Mouse (Mus musculus) MEL (cell line): ENCODE results near the gene Myl7. TPM values are rescaled to one million over a fixed set of nuclear protein-coding genes. Genes with fewer than 3 reads are reported as not detected.
"Not testable (repeated sequence)": the region's sequence is repeated elsewhere in the genome, so short reads cannot be mapped to it uniquely, and the experiment has no call there.

ENCODE experiments used
- DNase-seq: peaks from one replicate; pipeline ENCODE4 v3.0.0; 2011; ENCODE audit warnings: low read depth, low spot score
- H3K27ac ChIP-seq: 2 replicates; pipeline ENCODE4 v1.5.1; 2012; ENCODE audit warnings: low read depth, mild to moderate bottlenecking, control low read depth, low read length, moderate library complexity; ENCODE audit not compliant: control insufficient read depth
- H3K27me3 ChIP-seq, 2 experiments: fragments of 150-350 bp in 1 of 2; sonication (generic) in 1 of 2; 2 replicates each; pipeline ENCODE4 v1.6.1; 2012; ENCODE audit warnings: low read length in 2 of 2, mild to moderate bottlenecking in 2 of 2, improper control_type of control experiment in 1 of 2, moderate library complexity in 1 of 2; ENCODE audit not compliant: insufficient read depth in 2 of 2, control insufficient read depth in 1 of 2
- H3K36me3 ChIP-seq, 2 experiments: 2 replicates each; pipeline ENCODE4 v1.6.1; 2012 to 2014; ENCODE audit warnings: low read length in 2 of 2, improper control_type of control experiment in 1 of 2, inconsistent platforms in 1 of 2, mild to moderate bottlenecking in 1 of 2; ENCODE audit not compliant: insufficient read depth in 2 of 2, control insufficient read depth in 1 of 2
- H3K4me1 ChIP-seq, 2 experiments: fragments of 150-350 bp in 1 of 2; sonication (generic) in 1 of 2; 2 replicates each; pipeline ENCODE4 v1.6.1; 2012; ENCODE audit warnings: low read length in 2 of 2, improper control_type of control experiment in 1 of 2, mild to moderate bottlenecking in 1 of 2; ENCODE audit not compliant: insufficient read depth in 2 of 2, control insufficient read depth in 1 of 2
- H3K4me3 ChIP-seq, 2 experiments: fragments of 150-350 bp in 1 of 2; sonication (generic) in 1 of 2; 2 replicates each; pipeline ENCODE4 v1.5.1; 2012; ENCODE audit warnings: low read depth in 2 of 2, low read length in 2 of 2, mild to moderate bottlenecking in 2 of 2, moderate library complexity in 2 of 2, control low read depth in 1 of 2, improper control_type of control experiment in 1 of 2; ENCODE audit not compliant: control insufficient read depth in 1 of 2, insufficient read depth in 1 of 2
- H3K79me2 ChIP-seq: 2 replicates; pipeline ENCODE4 v1.6.1; 2012; ENCODE audit warnings: mild to moderate bottlenecking, low read length, moderate library complexity; ENCODE audit not compliant: control insufficient read depth, poor library complexity, insufficient read depth
- H3K9ac ChIP-seq: 2 replicates; pipeline ENCODE4 v1.6.1; 2012; ENCODE audit warnings: low read depth, mild to moderate bottlenecking, control low read depth, low read length, moderate library complexity; ENCODE audit not compliant: control insufficient read depth, poor library complexity, severe bottlenecking
- H3K9me3 ChIP-seq: fragments of 150-350 bp; sonication (generic); replicated peaks from 2 replicates; pipeline ENCODE4 v1.6.1; 2012; ENCODE audit warnings: mild to moderate bottlenecking, low read length, improper control_type of control experiment, moderate library complexity; ENCODE audit not compliant: insufficient read depth
- CTCF ChIP-seq, 3 experiments: IDR thresholded peaks in 2 of 3; conservative IDR thresholded peaks in 1 of 3; 2 replicates each; pipeline ENCODE4 v1.5.1; 2011 to 2012; ENCODE audit warnings: low read length in 3 of 3, low read depth in 2 of 3, mild to moderate bottlenecking in 2 of 3, improper control_type of control experiment in 1 of 3, inconsistent platforms in 1 of 3, mixed read lengths in 1 of 3, moderate library complexity in 1 of 3; ENCODE audit not compliant: control insufficient read depth in 1 of 3, insufficient read depth in 1 of 3, poor library complexity in 1 of 3, severe bottlenecking in 1 of 3
- EP300 ChIP-seq, 2 experiments: IDR thresholded peaks; 2 replicates each; pipeline ENCODE4 v1.6.1; 2011; ENCODE audit warnings: improper control_type of control experiment in 2 of 2, low read length in 2 of 2, low read depth in 1 of 2, mild to moderate bottlenecking in 1 of 2
- MAZ ChIP-seq: IDR thresholded peaks from 2 replicates; pipeline ENCODE4 v1.6.1; 2012; ENCODE audit warnings: low read depth, mild to moderate bottlenecking, inconsistent platforms, low read length, improper control_type of control experiment
- MXI1 ChIP-seq: IDR thresholded peaks from 2 replicates; pipeline ENCODE4 v1.6.1; 2011; ENCODE audit warnings: mild to moderate bottlenecking, low read depth, low read length, improper control_type of control experiment
- MYC ChIP-seq: IDR thresholded peaks from 2 replicates; pipeline ENCODE4 v1.6.1; 2011; ENCODE audit warnings: low read depth, mild to moderate bottlenecking, low read length, improper control_type of control experiment, moderate library complexity
- POLR2AphosphoS2 ChIP-seq: IDR thresholded peaks from 2 replicates; pipeline ENCODE4 v1.6.1; 2011; ENCODE audit warnings: low read length, improper control_type of control experiment
- POLR2AphosphoS5 ChIP-seq: IDR thresholded peaks from 2 replicates; pipeline ENCODE4 v1.6.1; 2012; ENCODE audit warnings: low read depth, borderline replicate concordance, mild to moderate bottlenecking, inconsistent platforms, low read length, moderate library complexity, mixed read lengths
- RAD21 ChIP-seq: IDR thresholded peaks from 2 replicates; pipeline ENCODE4 v1.6.1; 2011; ENCODE audit warnings: mild to moderate bottlenecking, low read depth, low read length, improper control_type of control experiment
- SMC3 ChIP-seq: IDR thresholded peaks from 2 replicates; pipeline ENCODE4 v1.6.1; 2011; ENCODE audit warnings: low read depth, low read length, improper control_type of control experiment
- USF1 ChIP-seq: IDR thresholded peaks from 2 replicates; pipeline ENCODE4 v1.6.1; 2014; ENCODE audit warnings: low read depth, mild to moderate bottlenecking, inconsistent platforms, low read length, improper control_type of control experiment, moderate library complexity
- USF2 ChIP-seq, 2 experiments: IDR thresholded peaks; 2 replicates each; pipeline ENCODE4 v1.6.1; 2011 to 2012; ENCODE audit warnings: improper control_type of control experiment in 2 of 2, low read length in 2 of 2, borderline replicate concordance in 1 of 2, inconsistent platforms in 1 of 2, low read depth in 1 of 2, mild to moderate bottlenecking in 1 of 2; ENCODE audit not compliant: insufficient read depth in 1 of 2
- ZC3H11A ChIP-seq: IDR thresholded peaks from 2 replicates; pipeline ENCODE4 v1.6.1; 2012; ENCODE audit warnings: low read depth, mild to moderate bottlenecking, inconsistent platforms, low read length, improper control_type of control experiment
- ZMIZ1 ChIP-seq: IDR thresholded peaks from 2 replicates; pipeline ENCODE4 v1.6.1; 2012; ENCODE audit warnings: low read depth, mild to moderate bottlenecking, inconsistent platforms, low read length, improper control_type of control experiment, moderate library complexity
- ZNF384 ChIP-seq: IDR thresholded peaks from 2 replicates; pipeline ENCODE4 v1.6.1; 2012; ENCODE audit warnings: low read depth, mild to moderate bottlenecking, inconsistent platforms, low read length, improper control_type of control experiment
- polyA plus RNA-seq, 2 experiments: library from polyadenylated mRNA; stranded (reverse) in 1 of 2; unstranded in 1 of 2; fragments of >175 nt in 1 of 2; fragments of >200 nt in 1 of 2; gene quantifications; 2 replicates each; pipeline versions ENCODE4 v1.2.1 to v1.2.4; 2012; ENCODE audit warnings: low replicate concordance in 2 of 2, low read depth in 1 of 2; ENCODE audit not compliant: insufficient read length in 2 of 2, insufficient read depth in 1 of 2, missing spikeins in 1 of 2
- total RNA-seq: library from RNA; depleted of rRNA; stranded (reverse); fragments of 300-350 nt; gene quantifications from 2 replicates; pipeline ENCODE4 v1.2.3, GENCODE M21; 2012

Myl7 gene
- total and polyA plus RNA-seq, 3 experiments = not detected

DNA sequence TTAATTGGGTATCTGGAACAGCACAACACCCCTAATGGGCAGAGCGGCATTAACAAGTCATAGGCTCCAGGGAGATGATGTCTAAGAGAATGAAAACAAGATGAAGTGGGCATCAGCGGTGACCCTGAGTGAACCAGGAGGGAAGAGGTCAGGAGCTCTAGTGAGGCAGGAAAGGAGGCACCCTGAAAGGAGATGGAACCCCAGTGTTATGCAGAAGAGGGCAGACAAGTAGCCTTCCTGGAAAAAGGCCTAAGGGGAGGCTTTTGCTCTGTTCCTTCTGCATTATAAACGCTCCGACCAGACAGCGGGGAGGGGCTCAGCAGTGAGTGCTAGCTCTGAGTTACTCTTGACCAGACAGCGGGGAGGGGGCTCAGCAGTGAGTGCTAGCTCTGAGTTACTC lies 44.4 kb upstream of the Myl7 start:
- Histone ChIP-seq H3K4me3 (no peak overlapping the region), H3K79me2 (no peaks in the 10 kb centered on the region), H3K4me1 (no peaks in the 10 kb centered on the region), H3K27me3 (peaks cover 13 to 18% of the 10 kb centered on the region in 2 experiments), H3K27ac (no peak overlapping the region), H3K9ac (no peak overlapping the region), H3K36me3 (no peaks in the 10 kb centered on the region), H3K9me3 (no peaks in the 10 kb centered on the region)
- no peak for DNase-seq
- TF ChIP-seq MYC (no peak), POLR2AphosphoS2 (no peak), USF2 (IDR thresholded peaks at IDR 0.05; ENCODE audit: borderline replicate concordance in 1 of 2, insufficient read depth in 1 of 2, low read depth in 1 of 2, low read length in 2 of 2) (no peak), EP300 (IDR thresholded peaks at IDR 0.05; ENCODE audit: low read depth in 1 of 2, low read length in 2 of 2) (no peak), USF1 (no peak), ZC3H11A (no peak), MXI1 (no peak)
- TF ChIP-seq, all 39 proteins: peak for 0

DNA sequence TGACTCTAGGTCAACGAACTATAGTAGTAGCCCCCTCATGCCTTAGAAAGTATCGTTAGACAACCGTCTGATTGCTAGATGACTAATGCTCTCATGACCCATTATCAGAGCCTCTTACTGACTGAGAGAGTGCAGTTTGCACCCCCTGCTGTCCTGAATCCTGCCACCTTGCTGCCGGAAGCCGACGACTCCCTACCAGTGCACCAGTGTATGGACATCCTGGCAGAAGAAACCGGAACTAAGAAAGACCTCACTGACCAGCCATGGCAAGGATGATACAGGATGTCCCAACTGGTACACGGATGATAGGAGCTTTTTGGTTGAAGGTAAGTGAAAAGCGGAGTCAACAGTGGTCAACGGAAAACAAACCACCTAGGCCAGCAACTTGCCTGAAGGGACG lies 35.9 kb upstream of the Myl7 start:
- H3K4me1 ChIP-seq, H3K4me3 ChIP-seq, H3K9ac ChIP-seq, H3K9me3 ChIP-seq, H3K27ac ChIP-seq, DNase-seq, H3K36me3 ChIP-seq, H3K79me2 ChIP-seq, H3K27me3 ChIP-seq: not testable (repeated sequence)

DNA sequence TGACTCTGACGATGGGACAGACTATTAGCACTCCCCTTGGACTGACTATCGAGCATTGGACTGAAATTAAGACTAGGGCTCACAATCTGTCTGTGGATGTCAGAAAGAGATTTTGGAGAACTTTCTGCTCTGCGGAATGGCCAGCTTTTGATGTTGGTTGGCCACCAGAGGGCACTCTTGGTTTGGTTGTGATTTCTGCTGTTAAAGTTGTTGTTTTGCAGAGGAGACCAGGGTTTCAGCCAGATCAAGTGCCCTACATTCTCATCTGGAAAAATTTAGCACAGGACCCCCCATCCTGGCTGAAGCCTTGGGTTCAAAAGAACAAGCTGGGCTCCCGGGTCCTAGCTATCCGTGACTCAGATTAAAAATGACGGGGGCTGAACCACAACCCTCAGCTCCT lies 33.4 kb upstream of the Myl7 start:
- peak; percentile 32 for DNase-seq
- H3K27me3 ChIP-seq, H3K9ac ChIP-seq, H3K79me2 ChIP-seq, H3K4me1 ChIP-seq, H3K36me3 ChIP-seq, H3K4me3 ChIP-seq, H3K27ac ChIP-seq, H3K9me3 ChIP-seq: not testable (repeated sequence)
- peak; percentile 19 to 47 (median 40); a peak in 3 of 6 replicates for TF ChIP-seq CTCF (IDR thresholded peaks at IDR 0.05 in 2 of 3, conservative IDR thresholded peaks at IDR 0.05 in 1 of 3; ENCODE audit: control insufficient read depth in 1 of 3, insufficient read depth in 1 of 3, low read depth in 2 of 3, low read length in 3 of 3, poor library complexity in 1 of 3, severe bottlenecking in 1 of 3)
- TF ChIP-seq SMC3 = peak; percentile 33
- peak; percentile 49 for TF ChIP-seq RAD21

DNA sequence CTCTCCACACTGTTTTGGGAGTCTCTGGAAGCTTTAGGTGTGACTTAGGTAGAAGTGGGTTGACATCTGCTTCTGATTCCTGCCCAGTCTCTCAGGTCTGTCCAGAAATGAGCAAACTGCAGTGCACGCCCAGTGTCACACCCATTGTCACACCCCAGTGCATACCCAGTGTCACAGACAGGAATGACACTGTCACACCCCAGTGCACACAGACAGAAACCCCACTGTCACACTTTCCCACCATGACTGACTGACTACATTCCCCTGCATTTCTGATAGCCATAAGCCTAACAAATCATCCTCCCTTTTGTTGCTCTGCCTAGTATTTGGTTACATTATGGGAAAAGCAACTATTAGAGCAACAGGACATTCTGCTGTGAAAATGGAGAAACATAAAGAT lies 32.0 kb upstream of the Myl7 start:
- Histone ChIP-seq H3K79me2 (no peaks in the 10 kb centered on the region), H3K4me3 (no peak overlapping the region), H3K4me1 (no peaks in the 10 kb centered on the region), H3K9me3 (no peaks in the 10 kb centered on the region), H3K36me3 (no peaks in the 10 kb centered on the region), H3K27me3 (peaks cover 2 to 8% of the 10 kb centered on the region in 2 experiments; a peak in 3 of 4 replicates), H3K27ac (no peak overlapping the region), H3K9ac (no peak overlapping the region)
- DNase-seq = no peak
- TF ChIP-seq MXI1 = no peak
- TF ChIP-seq POLR2AphosphoS2 = no peak
- no peak for TF ChIP-seq EP300 (IDR thresholded peaks at IDR 0.05; ENCODE audit: low read depth in 1 of 2, low read length in 2 of 2)
- TF ChIP-seq MAZ = no peak
- TF ChIP-seq ZNF384 = no peak
- TF ChIP-seq POLR2AphosphoS5 = no peak
- TF ChIP-seq RAD21 = no peak
- no peak for TF ChIP-seq ZMIZ1
- TF ChIP-seq MYC = no peak
